Mouse (Mus musculus) bone marrow macrophage, adult 2 months (primary cell): ENCODE results near the gene Hsd17b14. TPM values are rescaled to one million over a fixed set of nuclear protein-coding genes. Genes with fewer than 3 reads are reported as not detected.

ENCODE experiments used
- H3K27ac ChIP-seq: 2 replicates; pipeline ENCODE4 v1.5.1; 2012; ENCODE audit warnings: low read depth, low read length; ENCODE audit not compliant: insufficient read depth
- H3K4me1 ChIP-seq: 2 replicates; pipeline ENCODE4 v1.6.1; 2012; ENCODE audit warnings: low read length; ENCODE audit not compliant: control insufficient read depth, insufficient read depth
- H3K4me3 ChIP-seq: 2 replicates; pipeline ENCODE4 v1.5.1; 2012; ENCODE audit warnings: mild to moderate bottlenecking, low read length, moderate library complexity; ENCODE audit not compliant: insufficient read depth
- CTCF ChIP-seq: IDR thresholded peaks from 2 replicates; pipeline ENCODE4 v1.5.1; 2012; ENCODE audit warnings: low read depth, mild to moderate bottlenecking, low read length, moderate library complexity
- POLR2A ChIP-seq: IDR thresholded peaks from 2 replicates; pipeline ENCODE4 v1.6.1; 2012; ENCODE audit warnings: mild to moderate bottlenecking, low read depth, low read length, borderline replicate concordance
- polyA plus RNA-seq: library from polyadenylated mRNA; stranded (reverse); fragments of >200 nt; gene quantifications from 2 replicates; pipeline ENCODE4 v1.2.4, GENCODE M21; 2012; ENCODE audit not compliant: missing spikeins, insufficient read depth, insufficient read length

Gene Hsd17b14
- polyA plus RNA-seq, 1 experiment, result 2.0 TPM

DNA sequence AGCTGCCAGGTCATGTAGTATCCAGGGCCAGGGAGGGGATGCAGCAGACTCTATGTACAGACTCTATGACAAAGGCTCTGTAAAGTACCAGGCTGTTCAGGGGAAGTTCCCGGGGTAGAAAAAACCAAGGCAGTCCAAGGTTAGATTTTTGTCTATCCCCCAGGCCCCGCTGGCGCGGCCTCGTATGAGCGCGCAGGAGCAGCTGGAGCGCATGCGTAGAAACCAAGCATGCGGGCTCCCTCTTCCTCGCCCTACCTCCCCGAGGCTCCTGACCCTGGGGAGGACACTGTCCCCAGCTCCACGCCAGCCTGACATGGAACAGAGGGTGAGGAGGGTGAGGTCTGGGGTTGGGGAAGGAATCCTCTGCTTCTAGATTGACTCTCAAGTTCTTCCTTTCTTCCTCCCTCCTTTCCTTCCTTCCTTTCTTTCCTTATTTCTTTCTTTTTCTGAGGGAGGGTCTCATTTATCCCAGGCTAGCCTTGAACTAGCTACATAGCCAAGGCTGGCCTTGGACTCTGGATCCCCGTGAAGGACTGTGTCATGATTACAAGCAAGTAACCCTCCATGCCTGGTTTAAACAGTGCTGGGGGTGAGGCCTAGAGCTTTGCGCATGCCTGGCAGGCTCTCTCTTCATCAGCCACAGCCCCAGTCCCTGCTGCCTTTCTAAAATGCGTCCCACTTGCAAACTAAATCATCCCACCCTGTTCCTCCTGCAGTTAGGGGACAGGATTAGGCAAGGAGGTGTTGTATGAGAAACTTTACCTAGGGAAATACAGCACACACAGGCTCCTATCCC, 4.9 kb upstream of the Hsd17b14 start:
- TF ChIP-seq POLR2A (no peak), CTCF (no peak)
- Histone ChIP-seq H3K4me1 (peaks cover 3% of the 10 kb centered on the region; the same call in 1 of the 2 replicates), H3K4me3 (no peak overlapping the region), H3K27ac (no peak overlapping the region)

DNA sequence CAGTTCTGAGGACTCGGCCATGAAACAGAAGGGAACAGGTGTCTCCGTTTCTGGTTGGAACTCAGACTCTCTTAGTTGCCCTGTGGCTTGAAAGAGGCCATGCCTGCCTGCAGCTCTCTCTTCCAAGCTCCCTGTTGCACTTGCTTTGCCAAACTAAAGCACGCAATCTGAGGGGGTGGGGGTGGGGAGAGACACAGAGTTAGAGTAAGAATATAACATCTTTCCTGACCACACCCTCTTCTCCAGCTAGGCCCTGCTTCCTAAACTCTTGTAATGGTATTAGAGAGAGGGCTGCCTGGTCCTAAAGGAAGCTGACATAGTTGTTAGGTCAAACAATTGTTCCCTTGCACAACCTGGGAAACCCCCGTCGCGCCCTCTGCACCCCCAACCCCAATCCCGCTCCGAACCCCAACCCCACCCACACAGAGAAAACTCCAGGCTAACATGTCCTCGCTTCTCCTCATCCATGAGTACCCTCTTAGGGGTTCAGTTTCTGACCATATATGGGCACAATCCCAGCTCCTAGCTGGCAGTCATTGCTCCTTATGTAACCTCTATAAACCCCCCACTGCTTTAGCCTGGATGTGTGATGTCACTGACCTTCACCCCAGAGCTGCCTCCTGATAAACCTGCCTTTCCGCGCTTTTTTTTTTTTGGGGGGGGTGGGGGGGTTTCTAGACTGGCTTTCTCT, 3.7 kb upstream of the Hsd17b14 start:
- no peak overlapping the region for H3K4me3 ChIP-seq
- H3K4me1 ChIP-seq, result peaks cover 3% of the 10 kb centered on the region; the same call in 1 of the 2 replicates
- TF ChIP-seq POLR2A (no peak), CTCF (no peak)
- no peak overlapping the region for H3K27ac ChIP-seq

DNA sequence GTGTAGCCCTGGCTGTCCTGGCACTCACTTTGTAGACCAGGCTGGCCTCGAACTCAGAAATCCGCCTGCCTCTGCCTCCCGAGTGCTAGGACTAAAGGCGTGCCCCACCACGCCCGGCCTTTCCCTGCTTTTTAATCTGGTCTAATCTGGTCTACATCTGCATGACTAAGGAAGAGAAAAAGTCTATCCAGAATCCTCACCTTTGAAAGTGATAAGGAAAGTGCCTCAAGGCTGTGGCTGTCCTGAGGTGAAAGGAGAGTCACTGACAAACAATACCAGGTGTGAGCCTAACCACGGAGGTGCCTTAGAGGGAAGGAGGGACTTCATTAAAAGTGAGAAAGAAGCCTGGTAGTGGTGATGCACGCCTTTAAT, 3.2 kb upstream of the Hsd17b14 start:
- H3K4me1 ChIP-seq, result peaks cover 3% of the 10 kb centered on the region; the same call in 1 of the 2 replicates
- no peak overlapping the region for H3K4me3 ChIP-seq
- no peak overlapping the region for H3K27ac ChIP-seq
- TF ChIP-seq CTCF, result no peak
- no peak for TF ChIP-seq POLR2A

DNA sequence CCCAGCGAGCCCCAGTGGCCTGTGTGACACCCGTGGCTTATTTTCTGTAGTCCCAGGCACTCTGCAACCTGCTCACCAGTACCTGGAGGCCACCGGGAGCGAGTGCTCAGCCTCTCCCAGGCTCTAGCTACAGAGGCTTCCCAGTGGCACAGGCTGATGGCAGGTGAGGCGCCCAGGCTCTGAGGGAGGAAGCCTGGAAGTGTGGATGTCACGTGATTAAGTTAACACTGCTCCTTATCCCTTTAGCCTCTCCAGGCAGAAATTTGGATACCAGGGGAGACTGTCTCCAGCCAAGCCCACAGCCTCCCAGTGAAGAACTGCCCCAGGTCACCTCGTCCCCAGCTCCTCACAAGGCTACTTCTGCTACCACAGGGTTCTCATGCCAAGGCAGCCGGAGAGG, 1.2 kb upstream of the Hsd17b14 start:
- no peak overlapping the region for H3K27ac ChIP-seq
- TF ChIP-seq CTCF, result no peak
- no peak for TF ChIP-seq POLR2A
- peaks cover 3% of the 10 kb centered on the region; the same call in 1 of the 2 replicates for H3K4me1 ChIP-seq
- H3K4me3 ChIP-seq, result no peak overlapping the region

DNA sequence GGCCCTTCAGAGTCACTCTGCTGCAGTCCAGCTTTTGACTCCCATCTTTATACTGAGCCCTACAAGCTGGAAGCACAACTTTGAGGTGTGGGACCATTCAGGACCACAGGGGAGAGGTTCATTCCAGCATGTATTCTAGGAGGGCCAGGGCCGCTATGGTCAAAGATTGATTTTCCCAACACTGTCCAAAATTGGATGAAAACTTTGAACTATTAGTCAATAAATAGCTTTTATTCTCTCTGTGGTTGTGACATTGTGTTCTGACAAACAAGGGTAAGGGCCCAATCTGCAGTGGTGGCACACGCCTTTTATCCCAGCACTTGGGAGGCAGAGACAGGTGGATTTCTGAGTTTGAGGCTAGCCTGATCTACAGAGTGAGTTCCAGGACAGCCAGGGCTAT, 703 bp upstream of the Hsd17b14 start:
- TF ChIP-seq CTCF, result no peak
- no peak for TF ChIP-seq POLR2A
- Histone ChIP-seq H3K4me3 (no peak overlapping the region), H3K27ac (no peak overlapping the region), H3K4me1 (peaks cover 3% of the 10 kb centered on the region; the same call in 1 of the 2 replicates)

DNA sequence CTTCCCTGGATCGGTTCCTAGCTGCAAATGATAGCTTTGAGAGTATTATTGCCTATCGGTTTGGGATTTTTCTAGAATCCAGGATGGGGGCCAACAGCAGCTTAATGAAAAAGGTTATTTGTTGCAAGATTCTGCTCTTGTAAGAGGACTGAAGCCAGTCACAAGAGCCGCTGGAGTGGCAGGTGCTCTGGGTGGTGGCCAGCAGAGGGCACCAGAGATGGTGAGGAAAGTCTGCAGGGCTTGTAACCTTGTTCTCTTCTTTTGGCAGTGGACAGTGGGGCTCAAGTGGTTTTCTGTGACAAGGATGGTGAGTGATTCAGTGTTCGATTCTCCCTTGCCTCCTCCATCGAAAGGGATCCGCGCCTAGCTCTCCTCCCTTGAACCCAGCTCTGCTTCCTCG, 1.1 kb downstream of the Hsd17b14 start:
- H3K4me1 ChIP-seq, result peaks cover 7% of the 10 kb centered on the region
- no peak overlapping the region for H3K27ac ChIP-seq
- H3K4me3 ChIP-seq, result no peak overlapping the region
- TF ChIP-seq POLR2A, result no peak

DNA sequence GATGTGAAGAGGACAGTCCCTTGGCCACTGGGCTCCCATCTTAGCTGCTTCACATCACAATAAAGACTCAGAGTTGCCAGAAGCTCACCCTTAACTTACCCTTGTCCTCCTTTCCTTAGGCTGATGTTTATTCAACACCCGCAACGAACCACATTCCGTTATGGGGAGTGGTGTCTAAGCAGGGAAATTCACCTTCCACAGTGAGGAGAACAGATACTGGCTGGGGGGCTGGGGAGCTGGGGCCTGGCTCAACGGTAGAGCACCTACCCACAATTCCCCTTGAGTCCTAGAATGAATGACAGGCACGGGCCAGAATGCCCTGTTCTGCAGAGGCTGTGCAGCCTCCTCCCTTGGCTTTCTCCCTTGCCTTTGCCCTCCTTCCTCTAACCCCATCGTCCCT, 4.2 kb downstream of the Hsd17b14 start:
- no peak overlapping the region for H3K27ac ChIP-seq
- TF ChIP-seq POLR2A (no peak), CTCF (no peak)
- H3K4me1 ChIP-seq, result peaks cover 27% of the 10 kb centered on the region
- no peak overlapping the region for H3K4me3 ChIP-seq

- Histone ChIP-seq H3K27ac (no peak overlapping the region), H3K4me3 (no peak overlapping the region), H3K4me1 (peaks cover 27% of the 10 kb centered on the region)
- TF ChIP-seq POLR2A, result no peak
- no peak for TF ChIP-seq CTCF
Measured at GRCm38 (mm10) chr7:45560241-45560640, 5.5 kb downstream of the Hsd17b14 start.

DNA sequence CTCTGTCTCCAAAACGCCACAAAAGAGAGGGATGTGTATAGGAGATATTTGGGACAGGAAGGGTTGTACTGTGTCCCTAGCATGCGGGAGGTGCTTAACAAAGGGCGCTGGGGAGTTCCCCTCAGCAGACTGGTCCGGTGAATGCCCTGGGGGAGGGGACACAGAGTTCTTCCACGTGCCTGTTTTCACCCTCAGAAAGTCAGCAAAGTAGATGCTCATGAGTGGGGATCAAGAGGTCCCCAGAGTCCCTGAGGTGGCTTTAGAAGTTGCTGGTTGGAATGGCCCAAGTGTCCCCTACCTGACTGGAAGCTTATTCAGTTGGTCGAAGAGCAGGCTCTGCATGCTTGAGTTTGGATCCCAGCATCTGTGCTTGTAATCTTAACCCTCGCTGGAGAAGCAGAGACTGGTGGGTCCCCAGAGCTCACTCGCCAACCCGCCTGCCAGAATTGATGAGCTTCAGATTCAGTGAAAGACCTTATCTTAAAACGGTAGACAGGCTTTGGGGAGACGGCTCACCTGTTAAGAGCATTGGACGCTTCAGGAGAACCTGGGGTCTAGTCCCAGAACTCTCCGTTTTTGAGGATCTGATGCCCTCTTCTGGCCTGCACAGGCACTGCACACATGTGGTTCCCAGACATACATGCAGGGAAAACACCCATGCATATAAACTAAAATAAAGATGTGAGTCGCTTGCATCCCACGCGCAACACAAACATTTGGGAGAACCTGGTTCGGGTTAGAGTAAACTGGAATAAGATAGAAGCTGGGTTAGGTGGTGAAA, 6.3 kb downstream of the Hsd17b14 start:
- no peak overlapping the region for H3K27ac ChIP-seq
- no peak overlapping the region for H3K4me3 ChIP-seq
- TF ChIP-seq CTCF (peak; percentile 86), POLR2A (no peak)
- H3K4me1 ChIP-seq, result peaks cover 27% of the 10 kb centered on the region
